Mouse (Mus musculus): Measurements from ENCODE around the gene Rab30. TPM values are rescaled to one million over a fixed set of nuclear protein-coding genes. Genes with fewer than 3 reads are reported as not detected.
A peak's percentile ranks its signal among the peaks of the same experiment; 100 is the strongest.

Rab30 gene
- total RNA-seq (2012; rRNA removed) (39.1 and 48.5 TPM in 2 replicates), total RNA-seq (2014; rRNA removed) (99.7 and 105 TPM in 2 replicates), polyA plus RNA-seq (2012; ENCODE audit: insufficient read length, low read depth) (66.2 and 68.5 TPM in 2 replicates)

GRCm38 (mm10) chr7:92741152-92741860 lies at the start of gene Rab30:
Gene Rab30 (plus strand): TSS chr7:92741603.
- H3K27ac ChIP-seq (ENCODE audit: insufficient read depth, low read depth): peak within 1 kb of the TSS; percentile 61
- peaks cover 7 to 48% of the 10 kb centered on the region in 2 experiments; a peak in 3 of 4 replicates for H3K4me1 ChIP-seq (ENCODE audit: control insufficient read depth in 1 of 2, insufficient read depth in 2 of 2)
- in situ Hi-C loops (cut with MboI; ENCODE audit: low pct_ligation_motif_present, low pct_unique_long_range_greater_than_20kb, low sequenced_read_pairs) (no loop called here), dilution Hi-C loops (cut with MboI; ENCODE audit: extremely low pct_ligation_motif_present, extremely low pct_unique_long_range_greater_than_20kb, low sequenced_read_pairs) (no loop called here)
- TF ChIP-seq NRF1 (IDR thresholded peaks at IDR 0.05; ENCODE audit: low read depth, low read length): peak; percentile 86
- no peak; the same call in none of the 2 replicates for TF ChIP-seq UBTF (IDR thresholded peaks at IDR 0.05; ENCODE audit: low read depth, low read length)
- peak; percentile 93 for TF ChIP-seq JUN (IDR thresholded peaks at IDR 0.05; ENCODE audit: insufficient read depth, low read depth, low read length)
- TF ChIP-seq CHD2 (IDR thresholded peaks at IDR 0.05; ENCODE audit: low read length): peak; percentile 71
- TF ChIP-seq ZMIZ1 (IDR thresholded peaks at IDR 0.05; ENCODE audit: low read depth, low read length): peak; percentile 77
- peak; percentile 94 for TF ChIP-seq POLR2A (IDR thresholded peaks at IDR 0.05; ENCODE audit: low read depth, low read length)
- peak; percentile 59 for TF ChIP-seq MEF2A (IDR thresholded peaks at IDR 0.05; ENCODE audit: borderline replicate concordance, low read depth, low read length)
- TF ChIP-seq MAZ (IDR thresholded peaks at IDR 0.05; ENCODE audit: low read depth, low read length): peak; percentile 87
- peak; percentile 67; the same call in 1 of the 2 replicates for TF ChIP-seq TCF12 (IDR thresholded peaks at IDR 0.05; ENCODE audit: low read depth, low read length)
- TF ChIP-seq KAT2A (IDR thresholded peaks at IDR 0.05; ENCODE audit: insufficient replicate concordance, low read length): peak; percentile 96
- TF ChIP-seq TBP (conservative IDR thresholded peaks at IDR 0.05; ENCODE audit: low read depth, low read length): no peak
- peak; percentile 18 for TF ChIP-seq SMC3 (IDR thresholded peaks at IDR 0.05; ENCODE audit: low read depth, low read length)
- peak; percentile 81 for TF ChIP-seq NELFE (IDR thresholded peaks at IDR 0.05; ENCODE audit: low read depth, low read length)
- peak; percentile 84 for TF ChIP-seq MAX (IDR thresholded peaks at IDR 0.05; ENCODE audit: low read length)
- peak; percentile 26; the same call in 1 of the 2 replicates for TF ChIP-seq BHLHE40 (IDR thresholded peaks at IDR 0.05; ENCODE audit: low read depth, low read length)
- TF ChIP-seq ZKSCAN1 (IDR thresholded peaks at IDR 0.05; ENCODE audit: borderline replicate concordance, low read depth, low read length): no peak
- TF ChIP-seq CTCF (conservative IDR thresholded peaks at IDR 0.05 in 1 of 2, IDR thresholded peaks at IDR 0.05 in 1 of 2; ENCODE audit: low read depth in 2 of 2, low read length in 2 of 2): no peak
- no peak for TF ChIP-seq E2F4 (IDR thresholded peaks at IDR 0.05; ENCODE audit: insufficient replicate concordance, low read depth, low read length)
- TF ChIP-seq EP300 (IDR thresholded peaks at IDR 0.05; ENCODE audit: low read length): 0 out of 2 replicates have a peak, but pooled peaks have one; percentile 41
- TF ChIP-seq PAX5 (IDR thresholded peaks at IDR 0.05; ENCODE audit: low read length): no peak
- TF ChIP-seq MYC (IDR thresholded peaks at IDR 0.05; ENCODE audit: low read depth, low read length): peak; percentile 88; the same call in 1 of the 2 replicates
- TF ChIP-seq HCFC1 (IDR thresholded peaks at IDR 0.05; ENCODE audit: low read depth, low read length): peak; percentile 97
- TF ChIP-seq ELF1 (IDR thresholded peaks at IDR 0.05; ENCODE audit: low read depth, low read length): peak; percentile 64
- peak; percentile 87 for TF ChIP-seq JUND (conservative IDR thresholded peaks at IDR 0.05; ENCODE audit: low read depth, low read length)
- TF ChIP-seq CHD1 (IDR thresholded peaks at IDR 0.05; ENCODE audit: low read depth, low read length): no peak
- peak; percentile 83 for TF ChIP-seq SIN3A (IDR thresholded peaks at IDR 0.05; ENCODE audit: low read length)
- TF ChIP-seq RAD21 (IDR thresholded peaks at IDR 0.05; ENCODE audit: low read depth, low read length): no peak
- peak; percentile 47; the same call in 1 of the 2 replicates for TF ChIP-seq IRF4 (IDR thresholded peaks at IDR 0.05; ENCODE audit: low read depth, low read length)
- TF ChIP-seq GABPA (IDR thresholded peaks at IDR 0.05; ENCODE audit: insufficient replicate concordance, low read depth, low read length): peak; percentile 88; the same call in 1 of the 2 replicates
- peak; percentile 49; the same call in 1 of the 2 replicates for TF ChIP-seq MAFK (IDR thresholded peaks at IDR 0.05; ENCODE audit: insufficient replicate concordance, low read length)
- no peak for TF ChIP-seq ZC3H11A (IDR thresholded peaks at IDR 0.05; ENCODE audit: low read depth, low read length)
- TF ChIP-seq RCOR1 (conservative IDR thresholded peaks at IDR 0.05; ENCODE audit: low read depth, low read length): 0 out of 2 replicates have a peak, but pooled peaks have one; percentile 76
- TF ChIP-seq POLR2AphosphoS2 (IDR thresholded peaks at IDR 0.05; ENCODE audit: low read depth, low read length): peak; percentile 70; the same call in 1 of the 2 replicates
- TF ChIP-seq USF2 (conservative IDR thresholded peaks at IDR 0.05; ENCODE audit: low read depth, low read length): no peak
- peak; percentile 62 for TF ChIP-seq MXI1 (IDR thresholded peaks at IDR 0.05; ENCODE audit: low read depth, low read length)
- TF ChIP-seq ETS1 (conservative IDR thresholded peaks at IDR 0.05; ENCODE audit: low read depth, low read length): peak; percentile 61
- TF ChIP-seq ZNF384 (IDR thresholded peaks at IDR 0.05; ENCODE audit: low read depth, low read length): no peak
- no peak for TF ChIP-seq USF1 (IDR thresholded peaks at IDR 0.05; ENCODE audit: low read depth, low read length)
- peaks cover 5 to 21% of the 10 kb centered on the region in 2 experiments for H3K36me3 ChIP-seq (replicated peaks in 1 of 2; ENCODE audit: control insufficient read depth in 1 of 2, insufficient read depth in 1 of 2, low read length in 1 of 2)
- H3K79me2 ChIP-seq (replicated peaks; ENCODE audit: control insufficient read depth, extremely low read depth, insufficient read depth, poor library complexity, severe bottlenecking): peaks cover 17% of the 10 kb centered on the region
- DNase-seq (ENCODE audit: extremely low read depth): peak; percentile 98
- peaks cover 11% of the 10 kb centered on the region for H3K27me3 ChIP-seq (replicated peaks)
- H3K9ac ChIP-seq (ENCODE audit: insufficient read depth, low read depth): peak within 1 kb of the TSS; percentile 96
- no peaks in the 10 kb centered on the region for H3K9me3 ChIP-seq (replicated peaks; ENCODE audit: low read length)
- peak within 1 kb of the TSS; percentile 100 for H3K4me2 ChIP-seq (ENCODE audit: insufficient read depth, low read depth, poor library complexity, severe bottlenecking)
- peak within 1 kb of the TSS; percentile 67 to 74 (median 73) for H3K4me3 ChIP-seq (replicated peaks in 1 of 3; ENCODE audit: low read depth in 2 of 3, low read length in 2 of 3, poor library complexity in 1 of 3)
